Mouse (Mus musculus) layer of hippocampus, adult 8-10 months (tissue): ENCODE measurements around the gene Cacna2d3. TPM values are rescaled to one million over a fixed set of nuclear protein-coding genes. Genes with fewer than 3 reads are reported as not detected.

Experiments used
- DNase-seq, 2 experiments: peaks; one replicate each; pipeline ENCODE4 v3.0.0; 2022; ENCODE audit warnings: low spot score in 2 of 2
- total RNA-seq, 4 experiments: library from RNA; stranded (reverse); gene quantifications; 2 replicates each; pipeline ENCODE4 v1.2.4; 2022

The Cacna2d3 gene
- total RNA-seq, 4 experiments from 2014 or later, result 95.3 to 105 (median 102) TPM

GRCm38 (mm10) chr14:29015896-29016295 is 705.8 kb downstream of the Cacna2d3 start:
- DNase-seq, result no peak

DNA sequence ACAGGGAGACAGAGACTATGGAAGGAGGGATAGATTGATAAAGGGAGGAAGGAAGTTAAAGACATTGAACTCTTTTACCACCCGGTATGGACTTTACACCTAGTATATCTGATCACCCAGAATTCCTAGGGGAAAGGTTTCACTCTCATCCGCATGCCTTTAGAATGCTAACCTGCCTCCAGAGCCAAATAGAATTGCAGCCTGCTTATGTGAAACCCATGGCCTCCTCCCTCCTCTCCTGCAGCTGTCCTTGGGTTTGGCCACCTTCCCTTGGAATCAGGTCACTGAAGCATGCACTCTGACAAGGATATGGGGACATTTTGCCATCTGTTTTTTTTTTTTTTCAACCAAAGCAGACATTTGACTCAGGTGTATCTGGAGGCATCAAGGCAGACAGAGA is 707.0 kb downstream of the Cacna2d3 start:
- DNase-seq, result no peak

DNA sequence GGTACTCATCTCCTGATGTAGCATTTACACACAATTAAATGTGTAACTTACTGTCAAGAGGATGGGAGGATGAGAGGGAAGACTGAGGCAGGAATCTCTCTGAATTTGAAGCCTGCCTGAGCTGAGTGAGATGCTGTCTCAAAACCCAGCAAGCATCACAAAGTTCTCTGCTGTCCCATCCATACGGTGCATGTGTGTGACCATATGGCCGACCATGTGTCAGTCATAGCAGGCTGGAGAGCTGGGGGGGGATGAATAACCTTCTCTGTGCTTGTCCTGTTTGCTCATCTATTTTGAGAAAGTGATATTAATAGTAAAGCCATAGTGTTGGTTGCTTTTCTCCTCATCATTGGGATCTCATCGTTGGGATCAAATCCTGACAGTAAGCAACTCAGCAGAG is 708.5 kb downstream of the Cacna2d3 start:
- peak; percentile 29 to 54 for DNase-seq

- DNase-seq, result no peak
These were observed 712.0 kb downstream of the Cacna2d3 start for GRCm38 (mm10) chr14:29009644-29010043.

- DNase-seq, result no peak
These were observed 716.3 kb downstream of the Cacna2d3 start for GRCm38 (mm10) chr14:29005228-29005840.

DNA sequence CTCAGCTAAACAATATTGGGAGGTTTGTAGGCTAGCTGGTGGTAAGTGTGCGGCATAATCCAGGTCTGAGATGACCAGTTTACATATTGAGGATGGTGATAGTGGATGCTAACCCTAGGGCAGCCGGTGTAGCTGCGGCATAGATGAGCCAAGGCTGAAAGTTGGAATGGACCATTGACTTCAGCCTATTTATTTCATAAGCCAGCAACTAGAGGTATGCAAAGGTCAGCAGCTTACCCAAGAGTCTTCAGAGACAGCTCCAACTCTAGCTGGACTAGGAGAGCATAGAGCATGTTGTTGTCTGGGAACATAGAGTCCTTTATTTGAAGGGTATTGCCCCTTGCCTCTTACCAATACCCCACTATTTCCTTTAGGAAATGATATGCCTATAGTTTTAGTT is 725.1 kb downstream of the Cacna2d3 start:
- no peak for DNase-seq

DNA sequence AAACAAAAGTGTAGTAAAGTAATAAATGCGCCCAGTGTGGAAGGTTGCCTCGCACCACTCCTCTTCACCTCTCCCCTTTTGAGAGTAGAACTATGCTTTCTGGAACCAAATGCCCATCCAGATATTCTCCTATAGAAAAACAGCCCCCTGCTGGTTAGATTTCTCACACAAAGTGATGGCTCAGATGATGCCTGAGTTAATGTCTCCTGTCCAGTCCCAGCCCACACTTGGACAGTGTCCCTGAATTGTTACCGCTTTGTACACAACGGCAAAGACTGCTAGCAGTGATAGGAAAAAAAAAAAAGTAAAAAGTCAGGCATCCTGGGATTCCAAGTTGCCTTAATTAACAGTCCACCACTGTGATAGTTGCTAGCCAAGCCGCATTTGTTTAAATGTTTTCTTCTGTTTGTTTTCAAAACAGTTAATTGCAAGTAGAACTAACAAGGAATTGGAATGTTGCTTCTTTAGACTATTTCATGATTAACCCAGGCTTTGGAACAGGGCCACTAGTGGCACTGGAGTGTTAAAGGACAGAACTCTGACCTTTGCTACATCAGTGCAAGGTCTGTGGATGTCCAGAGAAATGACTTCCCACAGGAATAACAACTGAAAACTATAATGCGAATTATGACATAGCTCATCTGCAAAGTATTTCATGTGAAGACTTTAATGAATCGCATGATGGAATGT is 733.3 kb downstream of the Cacna2d3 start:
- no peak for DNase-seq

GRCm38 (mm10) chr14:28984276-28984675 is 737.4 kb downstream of the Cacna2d3 start:
- DNase-seq, result no peak

DNA sequence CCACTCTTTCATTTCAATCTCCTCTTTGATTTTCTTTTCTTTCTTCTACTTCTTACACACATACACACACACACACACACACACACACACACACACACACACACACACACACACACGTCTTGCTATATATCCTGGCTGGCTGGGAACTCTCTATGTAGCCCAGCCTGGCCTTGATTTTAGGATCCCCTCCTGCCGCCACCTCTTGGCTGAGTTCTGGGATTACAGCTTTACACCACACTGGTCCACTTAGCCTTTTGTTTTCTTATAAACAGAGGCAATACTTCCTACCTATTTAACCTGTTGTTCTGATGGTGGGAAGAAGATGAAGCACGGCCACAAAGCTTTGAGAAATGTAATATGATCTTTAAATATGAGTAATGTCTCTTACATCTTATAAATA is 741.2 kb downstream of the Cacna2d3 start:
- no peak for DNase-seq

GRCm38 (mm10) chr14:28979230-28979629 is 742.4 kb downstream of the Cacna2d3 start:
- no peak for DNase-seq

DNA sequence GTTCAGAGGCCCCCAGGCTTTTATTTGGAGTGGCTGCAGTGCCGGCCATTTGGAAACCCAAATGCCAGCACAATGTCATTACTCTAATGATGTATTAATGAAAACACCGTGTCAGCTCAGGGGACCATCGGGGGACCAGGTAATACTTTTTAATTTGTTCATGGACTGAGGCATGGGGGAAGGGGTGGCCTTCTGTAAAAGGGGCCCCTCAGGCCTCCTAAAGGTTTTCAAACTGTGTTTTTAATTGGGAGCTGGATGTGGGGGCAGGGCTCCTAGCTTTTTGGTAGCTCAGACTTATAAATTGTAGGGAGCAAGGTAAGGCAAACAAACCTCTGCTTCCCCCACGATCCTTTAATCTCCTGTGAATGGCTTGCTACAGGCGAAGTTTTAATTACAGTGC is 749.0 kb downstream of the Cacna2d3 start:
- no peak for DNase-seq

- DNase-seq, result peak; percentile 28 to 47
These were observed 752.4 kb downstream of the Cacna2d3 start for GRCm38 (mm10) chr14:28969247-28969646.

DNA sequence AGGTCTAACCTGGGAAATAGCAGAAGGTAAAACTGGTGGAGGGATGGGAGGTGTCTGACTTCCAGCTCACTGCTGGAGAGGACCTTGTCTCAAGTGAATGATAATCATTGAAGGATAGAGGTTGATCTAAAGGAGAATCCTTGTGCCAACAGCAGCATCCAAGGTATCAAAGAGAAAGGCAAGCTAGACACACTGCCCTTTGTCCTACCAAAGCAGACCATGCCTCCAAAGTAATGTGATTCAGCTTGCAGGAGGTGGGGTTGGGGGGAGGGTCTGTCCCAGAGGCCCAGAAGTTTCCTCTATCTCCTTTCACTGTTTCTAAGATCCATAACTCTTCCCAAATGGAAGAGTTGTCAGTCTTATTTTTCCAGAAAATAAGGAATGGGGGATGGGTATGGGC is 754.8 kb downstream of the Cacna2d3 start:
- DNase-seq, result no peak

- no peak for DNase-seq
These were observed 760.3 kb downstream of the Cacna2d3 start for GRCm38 (mm10) chr14:28961379-28961778.

DNA sequence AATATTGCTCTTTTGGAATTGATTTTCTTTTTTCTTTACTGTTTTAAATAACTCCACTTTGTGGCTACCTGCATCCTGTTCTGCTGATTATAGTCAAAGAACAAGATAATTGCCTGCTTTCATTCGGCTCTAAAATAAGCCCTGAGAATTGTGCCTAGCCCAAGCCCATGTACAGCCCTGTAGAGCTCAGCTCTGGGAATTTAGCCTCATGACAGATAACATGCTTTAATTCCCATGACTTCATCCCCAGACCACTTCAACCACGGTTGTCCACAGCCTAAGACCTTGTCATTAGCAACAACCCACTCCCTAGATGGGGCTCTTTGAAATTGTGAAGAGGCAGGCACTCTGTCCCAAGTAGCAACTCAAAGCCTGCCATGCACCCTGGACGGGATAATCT is 762.6 kb downstream of the Cacna2d3 start:
- DNase-seq, result no peak

GRCm38 (mm10) chr14:28958131-28959015 is 763.3 kb downstream of the Cacna2d3 start:
- DNase-seq, result peak; percentile 47 to 63

DNA sequence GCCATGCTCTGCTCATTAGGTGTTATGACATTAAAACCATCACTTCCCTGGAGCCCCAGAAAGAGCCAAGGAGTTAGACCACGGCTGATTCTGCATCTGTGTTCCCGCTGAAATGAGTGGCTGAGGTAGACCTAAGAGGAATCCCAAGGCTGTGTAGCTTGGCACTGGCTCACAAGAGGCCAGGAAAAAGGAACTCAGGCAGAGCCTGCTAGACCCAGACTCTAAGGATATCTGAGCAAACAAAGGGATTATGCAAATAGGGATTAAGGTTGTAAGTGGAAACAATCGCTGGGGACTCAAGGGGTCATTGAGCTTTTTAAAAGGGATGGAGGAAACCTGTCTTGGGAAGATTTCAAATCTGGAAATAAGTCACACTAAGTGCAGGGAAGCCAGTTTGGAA is 766.5 kb downstream of the Cacna2d3 start:
- no peak for DNase-seq

DNA sequence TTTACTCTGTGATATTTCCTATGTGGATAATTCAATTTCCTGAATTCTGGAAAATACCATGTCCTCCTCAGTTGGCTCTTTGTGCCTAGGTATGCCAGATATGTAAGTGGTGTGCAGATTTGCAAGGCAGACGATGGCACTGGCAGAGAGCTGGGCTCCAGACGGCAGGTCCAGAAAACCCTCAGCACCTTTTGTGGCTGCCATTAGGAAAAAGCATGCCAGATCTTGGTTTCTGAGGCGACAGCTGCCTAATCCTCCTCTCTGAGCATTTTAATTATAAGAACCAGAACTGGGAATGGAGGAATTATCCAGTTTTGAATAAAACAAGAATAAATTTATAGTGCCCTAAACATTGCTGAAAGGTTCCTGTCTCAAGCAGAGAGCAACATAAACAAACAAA is 767.1 kb downstream of the Cacna2d3 start:
- DNase-seq, result no peak

DNA sequence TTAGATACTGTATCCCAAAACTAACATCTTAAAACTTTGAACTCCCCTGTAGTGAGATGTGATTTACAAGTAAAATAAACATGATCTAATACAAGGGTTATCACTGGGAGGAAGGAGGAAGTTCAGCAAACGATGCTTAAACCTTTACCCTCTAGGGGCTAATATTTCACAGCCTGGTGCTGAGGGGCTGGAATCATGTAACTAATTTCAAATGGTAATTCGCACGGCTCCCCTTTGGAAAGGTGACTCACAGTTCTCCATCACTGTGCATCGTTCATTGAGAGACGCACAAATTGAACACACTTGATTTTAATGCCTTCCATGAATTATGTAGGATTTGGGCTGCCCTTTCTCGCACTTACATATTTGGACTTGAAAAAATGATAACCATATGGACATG is 767.6 kb downstream of the Cacna2d3 start:
- no peak for DNase-seq

DNA sequence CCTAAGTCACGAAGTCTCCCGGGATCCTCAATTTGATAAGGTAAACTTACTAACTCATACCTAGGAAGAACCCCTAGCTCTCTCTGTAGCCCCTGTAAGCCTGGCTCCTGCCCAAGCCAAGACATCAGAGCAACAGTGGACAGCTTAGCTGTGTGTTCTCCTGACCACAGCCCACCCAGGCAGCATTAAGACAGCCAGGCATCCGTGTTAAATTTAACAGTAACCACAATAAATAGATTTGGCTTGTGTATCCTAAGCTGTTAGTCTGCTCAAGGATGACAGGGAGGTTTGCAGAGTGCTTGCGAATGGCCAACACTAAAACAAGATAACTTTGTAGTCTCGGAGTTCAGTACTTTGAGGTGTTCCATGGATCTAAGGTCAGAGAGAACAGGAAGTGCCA is 768.3 kb downstream of the Cacna2d3 start:
- no peak for DNase-seq

GRCm38 (mm10) chr14:28950499-28950898 is 771.2 kb downstream of the Cacna2d3 start:
- no peak for DNase-seq

DNA sequence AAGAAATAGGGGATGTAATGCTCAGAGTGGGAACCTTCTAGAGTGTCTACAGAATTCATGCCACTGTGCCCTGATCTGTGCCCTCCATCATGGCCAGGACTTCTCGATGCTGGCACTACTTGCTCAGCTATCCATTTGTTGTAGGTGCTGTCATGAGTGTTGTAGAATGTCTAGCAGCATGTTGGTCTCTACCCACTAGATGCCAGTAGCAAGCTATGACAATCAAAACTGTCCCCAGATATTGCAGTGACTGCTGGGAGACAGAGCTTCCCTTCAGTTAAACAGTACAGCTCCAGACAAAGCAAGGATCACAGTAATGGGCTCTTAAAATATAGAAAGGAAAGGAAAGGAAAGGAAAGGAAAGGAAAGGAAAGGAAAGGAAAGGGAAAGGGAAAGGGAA is 771.9 kb downstream of the Cacna2d3 start:
- no peak for DNase-seq
